Mouse (Mus musculus) stomach, embryonic 16.5 days (tissue): ENCODE data around the gene Alyref2. TPM values are rescaled to one million over a fixed set of nuclear protein-coding genes. Genes with fewer than 3 reads are reported as not detected.

Source experiments
- ATAC-seq: fragments of 200-750 bp; cut with Nextera tagmentation; 2 replicates; pipeline ENCODE4 v1.8.0; 2017; ENCODE audit warnings: moderate number of reproducible peaks, moderate TSS enrichment; ENCODE audit not compliant: insufficient read depth, low FRiP score
- H3K27ac ChIP-seq: fragments of 300-500 bp; sonication (generic); 2 replicates; pipeline ENCODE4 v1.5.1; 2014; ENCODE audit warnings: low read length
- H3K27me3 ChIP-seq: fragments of 300-500 bp; sonication (generic); 2 replicates; pipeline ENCODE4 v1.6.1; 2014; ENCODE audit warnings: low read length, control low read depth, mixed read lengths; ENCODE audit not compliant: control insufficient read depth, insufficient read depth
- H3K36me3 ChIP-seq: fragments of 300-500 bp; sonication (generic); 2 replicates; pipeline ENCODE4 v1.6.1; 2014; ENCODE audit warnings: low read length; ENCODE audit not compliant: control insufficient read depth, insufficient read depth
- H3K4me1 ChIP-seq: fragments of 300-500 bp; sonication (generic); 2 replicates; pipeline ENCODE4 v1.6.1; 2014; ENCODE audit warnings: low read length, control low read depth, mixed read lengths; ENCODE audit not compliant: control insufficient read depth, insufficient read depth
- H3K4me2 ChIP-seq: fragments of 300-500 bp; sonication (generic); 2 replicates; pipeline ENCODE4 v1.6.1; 2014; ENCODE audit warnings: low read depth, low read length, mixed read lengths
- H3K4me3 ChIP-seq: fragments of 300-500 bp; sonication (generic); replicated peaks from 2 replicates; pipeline ENCODE4 v1.5.1; 2014; ENCODE audit warnings: mild to moderate bottlenecking, low read length
- H3K9ac ChIP-seq: fragments of 300-500 bp; sonication (generic); 2 replicates; pipeline ENCODE4 v1.6.1; 2014; ENCODE audit warnings: low read length
- H3K9me3 ChIP-seq: fragments of 300-500 bp; sonication (generic); replicated peaks from 2 replicates; pipeline ENCODE4 v1.6.1; 2016; ENCODE audit warnings: low read length, control low read depth; ENCODE audit not compliant: control insufficient read depth
- WGBS: fragments of 180-500 bp; shearing (Covaris S2); extraction: QIAGEN DNeasy Blood & Tissue Kit; methylation state at CpG from one replicate; pipeline ENCODE4 v1.1.7; 2014; 5-methylcytosine and 5-hydroxymethylcytosine counted together
- polyA plus RNA-seq: library from polyadenylated mRNA; unstranded; fragments of >200 nt; fragmentation: Nextera tagmentation; extraction: Ambion mirVana; gene quantifications from 2 replicates; pipeline ENCODE4 v1.2.1, GENCODE M21; 2015

Alyref2 gene
- polyA plus RNA-seq, 1 experiment from 2014 or later: 15.7 TPM

GRCm38 (mm10) chr1:171494241-171494640 lies 9.0 kb upstream of the Alyref2 start:
- peaks cover 12% of the 10 kb centered on the region; the same call in 1 of the 2 replicates for H3K9me3 ChIP-seq
- no peaks in the 10 kb centered on the region for H3K27me3 ChIP-seq
- ATAC-seq: no peak
- 0 out of 2 replicates have a peak, but pooled peaks cover 3% of the 10 kb centered on the region for H3K4me1 ChIP-seq
- no peak overlapping the region for H3K4me2 ChIP-seq
- no peak overlapping the region for H3K9ac ChIP-seq
- 92% methylated on average over 13 of the region's 13 CpGs for whole genome bisulfite sequencing
- no peak overlapping the region for H3K27ac ChIP-seq
- no peaks in the 10 kb centered on the region for H3K36me3 ChIP-seq
- no peak overlapping the region for H3K4me3 ChIP-seq

GRCm38 (mm10) chr1:171495371-171495770 lies 7.9 kb upstream of the Alyref2 start:
- WGBS: 87% methylated on average over 6 of the region's 6 CpGs
- no peak overlapping the region for H3K27ac ChIP-seq
- 0 out of 2 replicates have a peak, but pooled peaks cover 3% of the 10 kb centered on the region for H3K4me1 ChIP-seq
- H3K9me3 ChIP-seq: peaks cover 7% of the 10 kb centered on the region; the same call in 1 of the 2 replicates
- no peaks in the 10 kb centered on the region for H3K36me3 ChIP-seq
- ATAC-seq: no peak
- no peak overlapping the region for H3K4me2 ChIP-seq
- H3K9ac ChIP-seq: no peak overlapping the region
- H3K27me3 ChIP-seq: no peaks in the 10 kb centered on the region
- no peak overlapping the region for H3K4me3 ChIP-seq

- ATAC-seq: no peak
- H3K4me2 ChIP-seq: no peak overlapping the region
- WGBS: 80% methylated on average over 5 of the region's 5 CpGs
- H3K4me3 ChIP-seq: no peak overlapping the region
- H3K36me3 ChIP-seq: no peaks in the 10 kb centered on the region
- H3K9ac ChIP-seq: no peak overlapping the region
- no peaks in the 10 kb centered on the region for H3K27me3 ChIP-seq
- no peaks in the 10 kb centered on the region for H3K9me3 ChIP-seq
- H3K4me1 ChIP-seq: peaks cover 6% of the 10 kb centered on the region
- no peak overlapping the region for H3K27ac ChIP-seq
Measured at GRCm38 (mm10) chr1:171499856-171500255, 3.4 kb upstream of the Alyref2 start.

DNA sequence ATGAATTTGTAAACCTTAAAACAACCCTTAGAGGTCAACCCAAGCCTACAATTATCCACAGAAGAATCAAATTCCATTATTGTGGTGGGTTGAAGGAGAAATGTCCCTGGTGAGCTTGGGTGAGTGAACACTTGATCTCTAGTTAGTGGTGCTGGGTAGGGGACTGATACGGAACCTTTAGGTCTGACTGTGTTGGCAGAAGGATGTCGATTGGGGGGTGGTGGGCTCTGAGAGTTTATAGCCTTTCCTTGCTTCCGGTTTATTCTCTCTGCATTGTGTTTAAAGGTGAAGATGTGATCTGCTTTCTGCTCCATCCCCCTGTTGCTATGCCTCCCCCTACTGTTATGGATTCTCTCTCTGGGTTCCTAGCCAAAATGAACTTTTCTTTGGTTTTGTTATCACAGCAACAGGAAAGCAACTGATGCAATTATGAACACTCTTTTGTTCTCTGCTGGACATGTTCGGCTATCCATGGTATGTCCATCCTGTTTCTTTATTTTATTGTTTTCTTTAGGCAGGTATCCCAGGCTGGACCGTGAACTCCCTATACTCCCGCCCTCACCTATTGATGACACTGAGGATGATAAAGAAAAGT lies 2.2 kb upstream of the Alyref2 start:
- Histone ChIP-seq H3K27me3 (no peaks in the 10 kb centered on the region), H3K27ac (no peak overlapping the region), H3K9ac (no peak overlapping the region), H3K4me1 (peaks cover 7% of the 10 kb centered on the region), H3K9me3 (no peaks in the 10 kb centered on the region), H3K4me3 (peak overlapping the region; percentile 23; the same call in 1 of the 2 replicates), H3K36me3 (no peaks in the 10 kb centered on the region), H3K4me2 (0 out of 2 replicates have a peak overlapping the region, but pooled peaks have one; percentile 46)
- no peak for ATAC-seq
- 60% methylated on average over 6 of the region's 6 CpGs for WGBS

DNA sequence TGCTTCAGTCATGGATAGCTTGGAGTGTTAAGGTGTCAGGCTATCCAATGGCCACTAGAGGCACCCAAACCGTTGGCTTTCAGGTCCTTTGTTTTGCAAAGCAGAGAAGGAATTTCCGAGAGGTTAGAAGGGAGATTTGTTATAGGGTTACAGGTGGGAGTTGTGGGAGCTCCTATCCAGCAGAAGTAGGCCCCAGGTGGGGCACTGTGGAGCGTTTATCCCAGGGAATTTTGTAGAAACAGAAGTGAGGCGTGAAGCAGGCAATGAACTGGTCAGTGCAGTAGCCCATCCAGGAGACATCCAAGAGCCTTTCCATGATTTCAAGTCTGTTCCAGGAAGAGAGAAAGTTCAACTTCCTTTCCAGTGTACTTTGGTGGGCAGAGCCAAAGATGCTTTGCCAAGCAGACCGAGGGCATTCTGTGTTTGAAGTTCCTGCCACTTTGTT lies 1.6 kb upstream of the Alyref2 start:
- H3K27me3 ChIP-seq: no peaks in the 10 kb centered on the region
- ATAC-seq: no peak
- peaks cover 7% of the 10 kb centered on the region for H3K4me1 ChIP-seq
- H3K9me3 ChIP-seq: no peaks in the 10 kb centered on the region
- H3K9ac ChIP-seq: no peak overlapping the region
- H3K27ac ChIP-seq: peak overlapping the region; percentile 55
- no peaks in the 10 kb centered on the region for H3K36me3 ChIP-seq
- H3K4me2 ChIP-seq: peak overlapping the region; percentile 46; the same call in 1 of the 2 replicates
- peak overlapping the region; percentile 23 for H3K4me3 ChIP-seq
- WGBS: 5% methylated on average over 5 of the region's 5 CpGs

GRCm38 (mm10) chr1:171502388-171503249 lies 659 bp upstream of the Alyref2 start:
- H3K9ac ChIP-seq: no peak overlapping the region
- H3K4me2 ChIP-seq: peak overlapping the region; percentile 70; the same call in 1 of the 2 replicates
- WGBS: under 1% methylated on average over 14 of the region's 14 CpGs
- peak overlapping the region; percentile 54 for H3K4me3 ChIP-seq
- no peaks in the 10 kb centered on the region for H3K9me3 ChIP-seq
- H3K4me1 ChIP-seq: peaks cover 7% of the 10 kb centered on the region
- no peaks in the 10 kb centered on the region for H3K36me3 ChIP-seq
- no peaks in the 10 kb centered on the region for H3K27me3 ChIP-seq
- peak overlapping the region; percentile 98 for H3K27ac ChIP-seq
- peak; percentile 87 for ATAC-seq

- peak overlapping the region; percentile 70 for H3K4me2 ChIP-seq
- H3K27ac ChIP-seq: peak overlapping the region; percentile 98
- H3K9ac ChIP-seq: peak overlapping the region; percentile 79
- H3K36me3 ChIP-seq: no peaks in the 10 kb centered on the region
- WGBS: under 1% methylated on average over 53 of the region's 53 CpGs
- no peaks in the 10 kb centered on the region for H3K27me3 ChIP-seq
- H3K9me3 ChIP-seq: no peaks in the 10 kb centered on the region
- H3K4me1 ChIP-seq: peaks cover 7% of the 10 kb centered on the region
- H3K4me3 ChIP-seq: peak overlapping the region; percentile 54
- peak; percentile 65 for ATAC-seq
Measured at GRCm38 (mm10) chr1:171503592-171504291, 464 bp downstream of the Alyref2 start.

DNA sequence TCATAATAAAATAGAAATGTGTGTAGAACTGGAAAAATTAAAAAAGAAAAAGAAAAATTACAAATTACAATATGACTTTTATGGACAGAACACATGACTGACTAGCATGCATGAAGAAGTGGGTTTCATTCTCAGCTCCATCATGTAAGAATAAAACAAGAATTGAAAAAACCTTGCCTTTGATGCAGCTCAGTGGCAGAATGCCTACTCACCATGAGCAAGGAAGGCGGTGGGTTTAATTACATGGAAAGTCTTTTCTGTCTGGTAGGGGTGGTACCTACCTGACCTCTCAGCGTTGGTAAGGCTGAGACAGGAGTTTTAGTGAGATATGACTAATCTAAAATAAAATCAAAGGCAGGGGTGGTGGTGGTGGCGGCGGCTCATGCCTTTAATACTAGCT lies 1.3 kb downstream of the Alyref2 start:
- Histone ChIP-seq H3K4me3 (peak overlapping the region; percentile 22), H3K4me2 (peak overlapping the region; percentile 44), H3K27me3 (no peaks in the 10 kb centered on the region), H3K9me3 (no peaks in the 10 kb centered on the region), H3K4me1 (peaks cover 4% of the 10 kb centered on the region), H3K27ac (no peak overlapping the region), H3K36me3 (no peaks in the 10 kb centered on the region), H3K9ac (no peak overlapping the region)
- ATAC-seq: no peak
- WGBS: 64% methylated on average over 4 of the region's 4 CpGs
